Mouse (Mus musculus): ENCODE measurements around the gene Slc13a2.

Slc13a2 gene

DNA sequence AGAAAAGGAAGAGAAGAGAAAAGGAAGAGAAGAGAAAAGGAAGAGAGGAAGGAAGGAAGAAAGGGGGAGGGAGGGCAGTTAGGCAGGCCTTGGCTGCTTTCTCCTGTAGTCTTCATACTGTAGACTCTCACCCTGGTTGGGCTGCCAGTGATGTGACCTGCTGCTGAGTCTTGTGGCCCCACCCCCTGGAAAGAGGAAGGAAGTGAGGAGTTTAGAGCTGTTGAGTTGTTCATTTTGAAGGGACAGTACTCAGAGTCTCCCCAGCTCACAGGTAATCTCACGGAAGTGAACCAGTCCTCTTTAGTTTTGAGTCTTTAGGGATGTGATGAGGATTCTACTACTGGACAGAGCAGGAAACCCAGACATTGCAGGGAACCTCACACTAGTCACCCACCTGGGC is 68.9 kb downstream of the Slc13a2 start:
- no peak for DNase-seq (ENCODE audit: low spot score)

DNA sequence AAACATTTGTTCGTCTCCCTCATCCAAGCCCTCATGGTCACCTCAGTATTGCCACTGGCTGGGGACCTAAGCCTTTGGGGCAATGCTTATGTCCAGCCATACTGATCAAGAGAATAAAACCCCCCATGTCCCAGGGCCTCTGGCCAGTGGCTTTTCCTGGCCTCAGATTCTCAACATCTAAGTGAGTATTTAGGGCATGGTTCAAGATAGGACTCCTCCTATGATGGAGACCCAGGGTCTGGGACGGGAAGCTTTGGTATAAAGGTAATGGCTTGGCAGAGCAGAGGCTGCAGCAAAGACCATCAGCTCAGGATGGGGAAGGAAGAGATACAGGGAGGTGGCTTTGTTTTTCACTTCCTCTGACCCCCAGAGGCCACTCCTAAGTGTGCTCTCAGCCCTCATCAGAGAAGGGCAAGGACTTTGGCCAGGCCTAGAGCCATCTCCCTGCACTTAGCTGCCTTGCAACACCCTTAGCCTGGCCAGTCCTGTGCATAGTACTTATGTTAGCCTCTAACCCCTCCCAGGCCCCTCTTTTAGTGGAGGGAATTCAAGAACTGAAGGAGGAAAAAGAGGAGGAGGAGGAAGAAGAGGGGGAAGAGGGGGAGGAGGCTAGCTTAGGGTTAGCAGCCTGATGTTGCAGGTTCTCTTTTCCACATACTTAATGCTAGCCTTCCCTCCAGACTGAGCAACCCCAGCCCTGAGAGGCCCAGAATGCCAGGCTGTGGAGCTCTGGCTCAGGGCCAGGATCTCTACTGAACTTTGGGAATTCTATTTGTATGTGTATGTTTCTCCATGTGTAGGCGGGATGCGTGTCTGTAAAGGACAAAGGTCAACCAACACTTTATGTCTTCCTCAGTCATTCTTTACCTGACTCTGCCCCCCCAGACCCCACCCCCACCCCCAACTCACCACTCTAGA is 72.3 kb downstream of the Slc13a2 start:
- no peak for DNase-seq (ENCODE audit: low spot score)

GRCm38 (mm10) chr11:78348474-78348873 is 73.5 kb downstream of the Slc13a2 start:
- no peak for DNase-seq (ENCODE audit: low spot score)

DNA sequence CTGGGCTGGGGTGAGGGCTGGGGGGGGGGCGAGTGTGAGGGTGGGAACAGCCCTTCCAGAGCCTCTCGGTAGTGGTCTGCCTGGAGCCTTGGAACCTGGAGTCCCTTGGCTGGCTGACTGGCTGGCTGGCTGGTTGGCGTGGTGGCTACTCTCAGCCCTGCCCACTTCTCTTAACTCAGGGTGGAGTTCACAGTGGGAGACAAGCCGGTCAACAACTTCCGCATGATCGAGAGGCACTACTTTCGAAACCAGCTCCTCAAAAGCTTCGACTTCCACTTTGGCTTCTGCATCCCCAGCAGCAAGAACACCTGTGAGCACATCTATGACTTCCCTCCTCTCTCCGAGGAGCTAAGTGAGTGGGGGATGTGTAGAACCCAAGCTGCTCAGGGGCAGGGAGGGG is 74.1 kb downstream of the Slc13a2 start:
- no peak for DNase-seq (ENCODE audit: low spot score)
